29 mouse cellular contexts compared by ENCODE assay signal in genomic region chr3:157881992-157882391, GRCm38 (mm10). TPM values are rescaled to one million over a fixed set of nuclear protein-coding genes. Genes with fewer than 3 reads are reported as not detected.
DNase-seq lines count a peak whose midpoint lies in the region; ATAC-seq and TF ChIP-seq lines count a peak whose summit lies in the region.
"Had no signal": no experiment of that assay in that cellular context is flagged by ENCODE, and none has a peak within 500 bp of the region (broad histone marks: within the 10 kb centered on the region; RNA-seq: fewer than 3 reads in every experiment).

No protein-coding gene starts in this region.

- no peak for DNase-seq in forebrain, embryonic 11.5 days (ENCODE audit: low spot score)
- DNase-seq in liver, adult 2 months (ENCODE audit: extremely low read depth, low read depth, low spot score) = peak; percentile 81
- no peak for DNase-seq in liver, embryonic 11.5 days (ENCODE audit: low spot score)
- peak; percentile 67 for DNase-seq in adrenal gland, adult 8-10 months
- DNase-seq: cerebellum, adult 18-20 months; cerebellum, postnatal 14 days; heart, adult 2 months; heart, postnatal 14 days; kidney, adult 9 months; kidney, postnatal 10 days; layer of hippocampus, postnatal 36 days; left cerebral cortex, postnatal 4 days; liver, embryonic 13.5 days; lung, postnatal 36 days; retina, postnatal 1 day; right cerebral cortex, postnatal 14 days; thymus, postnatal 4 days had no signal

- ATAC-seq in forebrain, embryonic 11.5 days (replicated peaks; ENCODE audit: low FRiP score) = 0 out of 2 replicates have a peak, but pooled peaks have one; percentile 17
- ATAC-seq in forebrain, embryonic 16.5 days = no peak
- no peak; the same call in 1 of the 2 replicates for ATAC-seq in liver, embryonic 11.5 days (replicated peaks; ENCODE audit: low FRiP score)
- ATAC-seq in liver, embryonic 16.5 days (ENCODE audit: low read depth) = peak; percentile 71
- no peak for ATAC-seq in megakaryocyte, adult 5-6 weeks (ENCODE audit: poor library complexity, severe bottlenecking)
- ATAC-seq: hindbrain, postnatal 0 days; intestine, embryonic 16.5 days; midbrain, embryonic 15.5 days; Patski had no signal

- no peaks in the 10 kb centered on the region for H3K79me2 ChIP-seq in liver, adult 2 months (ENCODE audit: control insufficient read depth, insufficient read depth, low read length)

- H3K4me3 ChIP-seq in forebrain, embryonic 11.5 days (ENCODE audit: low read depth, low read length) = no peak overlapping the region
- H3K4me3 ChIP-seq in forebrain, embryonic 16.5 days (replicated peaks; ENCODE audit: low read length) = no peak overlapping the region
- H3K4me3 ChIP-seq in liver, adult 2 months (ENCODE audit: insufficient read depth, low read depth, low read length) = no peak overlapping the region
- no peak overlapping the region for H3K4me3 ChIP-seq in liver, embryonic 11.5 days (ENCODE audit: low read depth, low read length)
- H3K4me3 ChIP-seq in liver, embryonic 16.5 days (ENCODE audit: low read depth, low read length) = no peak overlapping the region
- H3K4me3 ChIP-seq: erythroblast, embryonic 14.5 days; forebrain, embryonic 12.5 days; heart, adult 2 months; hindbrain, embryonic 10.5 days; liver, embryonic 13.5 days; midbrain, embryonic 15.5 days; neural tube, embryonic 15.5 days had no signal

- H3K27ac ChIP-seq in forebrain, embryonic 11.5 days (ENCODE audit: low read depth, low read length) = no peak overlapping the region
- no peak overlapping the region for H3K27ac ChIP-seq in forebrain, embryonic 16.5 days (ENCODE audit: low read length)
- H3K27ac ChIP-seq in liver, adult 2 months (replicated peaks; ENCODE audit: insufficient read depth, low read depth, low read length) = no peak overlapping the region
- H3K27ac ChIP-seq in liver, embryonic 11.5 days (ENCODE audit: low read depth, low read length) = no peak overlapping the region
- no peak overlapping the region for H3K27ac ChIP-seq in liver, embryonic 16.5 days (ENCODE audit: low read length)
- H3K27ac ChIP-seq: forebrain, embryonic 12.5 days; heart, adult 2 months; hindbrain, embryonic 10.5 days; hindbrain, postnatal 0 days; liver, embryonic 13.5 days; midbrain, embryonic 15.5 days; neural tube, embryonic 15.5 days had no signal

- TF ChIP-seq POLR2A in liver, adult 2 months (IDR thresholded peaks at IDR 0.05; ENCODE audit: extremely low read depth, insufficient read depth, low read length) = no peak

- no peak for TF ChIP-seq CTCF in liver, adult 2 months (IDR thresholded peaks at IDR 0.05; ENCODE audit: low read depth, low read length)

- no peak overlapping the region for H3K9ac ChIP-seq in forebrain, embryonic 11.5 days (ENCODE audit: low read length)
- no peak overlapping the region for H3K9ac ChIP-seq in forebrain, embryonic 16.5 days (replicated peaks; ENCODE audit: low read depth, low read length)
- no peak overlapping the region for H3K9ac ChIP-seq in liver, adult 2 months (ENCODE audit: low read depth, low read length)
- H3K9ac ChIP-seq in liver, embryonic 11.5 days (ENCODE audit: low read depth, low read length) = no peak overlapping the region
- no peak overlapping the region for H3K9ac ChIP-seq in liver, embryonic 16.5 days (ENCODE audit: low read depth, low read length)
- H3K9ac ChIP-seq: forebrain, embryonic 12.5 days; liver, embryonic 13.5 days; midbrain, embryonic 15.5 days; neural tube, embryonic 15.5 days had no signal

- H3K4me2 ChIP-seq in forebrain, embryonic 11.5 days (ENCODE audit: low read depth, low read length, severe bottlenecking) = no peak overlapping the region
- no peak overlapping the region for H3K4me2 ChIP-seq in forebrain, embryonic 16.5 days (ENCODE audit: low read length)
- H3K4me2 ChIP-seq in liver, embryonic 11.5 days = no peak overlapping the region
- H3K4me2 ChIP-seq in liver, embryonic 16.5 days (ENCODE audit: low read depth, low read length) = no peak overlapping the region
- H3K4me2 ChIP-seq: forebrain, embryonic 12.5 days; liver, embryonic 13.5 days; midbrain, embryonic 15.5 days; neural tube, embryonic 15.5 days had no signal

- no peaks in the 10 kb centered on the region for H3K4me1 ChIP-seq in forebrain, embryonic 11.5 days (replicated peaks; ENCODE audit: control insufficient read depth, insufficient read depth, low read length)
- H3K4me1 ChIP-seq in forebrain, embryonic 16.5 days (replicated peaks; ENCODE audit: control insufficient read depth, insufficient read depth, low read length) = no peaks in the 10 kb centered on the region
- H3K4me1 ChIP-seq in liver, adult 2 months (ENCODE audit: control insufficient read depth, insufficient read depth, low read length) = no peaks in the 10 kb centered on the region; the same call in none of the 2 replicates
- no peaks in the 10 kb centered on the region for H3K4me1 ChIP-seq in liver, embryonic 11.5 days (replicated peaks; ENCODE audit: control insufficient read depth, insufficient read depth, low read length)
- H3K4me1 ChIP-seq in liver, embryonic 16.5 days (ENCODE audit: control insufficient read depth, low read depth, low read length) = no peaks in the 10 kb centered on the region
- H3K4me1 ChIP-seq: forebrain, embryonic 12.5 days; hindbrain, embryonic 10.5 days; liver, embryonic 13.5 days; midbrain, embryonic 15.5 days; neural tube, embryonic 15.5 days had no signal

- 94% methylated on average over 3 of the region's 3 CpGs for WGBS in forebrain, embryonic 11.5 days
- 97% methylated on average over 3 of the region's 3 CpGs for WGBS in forebrain, embryonic 16.5 days
- WGBS in liver, adult 2 months = 15% methylated on average over 3 of the region's 3 CpGs
- 83% methylated on average over 3 of the region's 3 CpGs for WGBS in liver, embryonic 11.5 days
- 64% methylated on average over 3 of the region's 3 CpGs for WGBS in liver, embryonic 16.5 days (ENCODE audit: insufficient replicate concordance)

- H3K27me3 ChIP-seq in forebrain, embryonic 11.5 days (ENCODE audit: control insufficient read depth, insufficient read depth, low read length) = no peaks in the 10 kb centered on the region
- H3K27me3 ChIP-seq in forebrain, embryonic 16.5 days (replicated peaks; ENCODE audit: control insufficient read depth, insufficient read depth, low read length) = no peaks in the 10 kb centered on the region
- no peaks in the 10 kb centered on the region for H3K27me3 ChIP-seq in liver, adult 2 months (ENCODE audit: control insufficient read depth, insufficient read depth, low read length)
- H3K27me3 ChIP-seq in liver, embryonic 11.5 days (replicated peaks; ENCODE audit: control insufficient read depth, insufficient read depth, low read length) = no peaks in the 10 kb centered on the region
- no peaks in the 10 kb centered on the region for H3K27me3 ChIP-seq in liver, embryonic 16.5 days (ENCODE audit: control insufficient read depth, insufficient read depth, low read depth, low read length)
- H3K27me3 ChIP-seq: forebrain, embryonic 12.5 days; liver, embryonic 13.5 days; midbrain, embryonic 15.5 days; neural tube, embryonic 15.5 days; Patski had no signal

- H3K36me3 ChIP-seq in forebrain, embryonic 11.5 days (ENCODE audit: control insufficient read depth, insufficient read depth, low read length) = no peaks in the 10 kb centered on the region
- H3K36me3 ChIP-seq in forebrain, embryonic 16.5 days (ENCODE audit: control insufficient read depth, insufficient read depth) = no peaks in the 10 kb centered on the region
- H3K36me3 ChIP-seq in liver, adult 2 months (ENCODE audit: control insufficient read depth, insufficient read depth, low read length) = no peaks in the 10 kb centered on the region
- no peaks in the 10 kb centered on the region for H3K36me3 ChIP-seq in liver, embryonic 11.5 days (ENCODE audit: control insufficient read depth, insufficient read depth, low read length)
- H3K36me3 ChIP-seq in liver, embryonic 16.5 days (ENCODE audit: control insufficient read depth, insufficient read depth) = no peaks in the 10 kb centered on the region
- H3K36me3 ChIP-seq: forebrain, embryonic 12.5 days; G1E; hindbrain, embryonic 10.5 days; liver, embryonic 13.5 days; midbrain, embryonic 15.5 days; neural tube, embryonic 15.5 days had no signal

- H3K9me3 ChIP-seq in forebrain, embryonic 11.5 days (ENCODE audit: control insufficient read depth, low read length) = no peaks in the 10 kb centered on the region
- H3K9me3 ChIP-seq in forebrain, embryonic 16.5 days (ENCODE audit: control insufficient read depth, low read length) = no peaks in the 10 kb centered on the region
- no peaks in the 10 kb centered on the region for H3K9me3 ChIP-seq in liver, embryonic 11.5 days (ENCODE audit: control insufficient read depth, low read length)
- no peaks in the 10 kb centered on the region for H3K9me3 ChIP-seq in liver, embryonic 16.5 days (replicated peaks; ENCODE audit: control insufficient read depth, low read length)
- H3K9me3 ChIP-seq: forebrain, embryonic 12.5 days; G1E; hindbrain, embryonic 10.5 days; liver, embryonic 13.5 days; midbrain, embryonic 15.5 days; neural tube, embryonic 15.5 days had no signal

RNA-seq across cellular contexts. Expression of gene Cth, which starts 42.9 kb away (rescaled TPM):
- 14.7 and 15.1 TPM in 2 replicates for polyA plus RNA-seq in forebrain, embryonic 11.5 days (2014; fragmentation: Nextera tagmentation; extraction: Ambion mirVana)
- polyA plus RNA-seq in forebrain, embryonic 16.5 days (2015; fragmentation: Nextera tagmentation; extraction: Ambion mirVana) = 3.2 and 3.9 TPM in 2 replicates
- total RNA-seq in liver, adult 2 months (2014; rRNA removed) = 1,116 and 1,443 TPM in 2 replicates
- polyA plus RNA-seq in liver, adult 2 months (2012; rRNA removed) = 446 and 569 TPM in 2 replicates
- 31.6 and 35.6 TPM in 2 replicates for polyA plus RNA-seq in liver, embryonic 11.5 days (2014; fragmentation: Nextera tagmentation; extraction: Ambion mirVana)
- total RNA-seq in adrenal gland, adult 8-10 months (2022) = 10 to 100 TPM; 18.2 to 33.6 (median 19.2) TPM
- polyA plus RNA-seq in liver, embryonic 16.5 days (2015; fragmentation: Nextera tagmentation; extraction: Ambion mirVana) = 68.9 and 75.3 TPM in 2 replicates
- total RNA-seq in megakaryocyte, adult 5-6 weeks (2015) = 0.22 and 1.8 TPM in 2 replicates
- not detected in 2 replicates for total RNA-seq in megakaryocyte, adult 5-6 weeks (2017)
- total RNA-seq: G1E had no signal
- polyA plus RNA-seq: erythroblast, embryonic 14.5 days; G1E had no signal

Comparison
In these comparisons a context has a peak if more than half of its experiments do, and no peak if none do; other contexts are left out.
1. ATAC-seq: peak in forebrain, embryonic 11.5 days (single experiment) and liver, embryonic 16.5 days (single experiment); none in forebrain, embryonic 16.5 days (single experiment), liver, embryonic 11.5 days (single experiment) and megakaryocyte, adult 5-6 weeks (single experiment).
2. DNase-seq: peak in liver, adult 2 months (single experiment) and adrenal gland, adult 8-10 months (single experiment); none in forebrain, embryonic 11.5 days (single experiment) and liver, embryonic 11.5 days (single experiment).